Mouse (Mus musculus): ENCODE results near the gene Pex3. TPM values are rescaled to one million over a fixed set of nuclear protein-coding genes. Genes with fewer than 3 reads are reported as not detected.

Pex3 gene
- polyA plus RNA-seq, 1 experiment from 2014 or later = 20.8 TPM

GRCm38 (mm10) chr10:13569818-13570217, 16.9 kb upstream of the Pex3 start:
- 57% methylated on average over 7 of the region's 7 CpGs for WGBS
- Histone ChIP-seq H3K27ac (replicated peaks) (no peak overlapping the region), H3K4me3 (ENCODE audit: low read depth, low read length) (no peak overlapping the region), H3K36me3 (ENCODE audit: control insufficient read depth, insufficient read depth, low read length) (no peaks in the 10 kb centered on the region), H3K4me1 (replicated peaks; ENCODE audit: control insufficient read depth, insufficient read depth) (no peaks in the 10 kb centered on the region; the same call in 1 of the 2 replicates), H3K9ac (ENCODE audit: low read length) (no peak overlapping the region), H3K4me2 (replicated peaks; ENCODE audit: low read depth) (no peak overlapping the region), H3K9me3 (ENCODE audit: control insufficient read depth, low read length) (no peaks in the 10 kb centered on the region), H3K27me3 (ENCODE audit: control insufficient read depth, insufficient read depth, low read length) (no peaks in the 10 kb centered on the region)
- TF ChIP-seq EP300 (optimal IDR thresholded peaks at IDR 0.05) (no peak), CTCF (IDR thresholded peaks at IDR 0.05; ENCODE audit: low read depth) (no peak)
- no peak for DNase-seq (ENCODE audit: low spot score)
- ATAC-seq (ENCODE audit: low FRiP score, low TSS enrichment) = no peak

GRCm38 (mm10) chr10:13566393-13566792, 13.5 kb upstream of the Pex3 start:
- 43% methylated on average over 13 of the region's 13 CpGs for WGBS
- H3K9me3 ChIP-seq (ENCODE audit: control insufficient read depth, low read length) = no peaks in the 10 kb centered on the region
- H3K4me3 ChIP-seq (ENCODE audit: low read depth, low read length) = no peak overlapping the region
- no peaks in the 10 kb centered on the region for H3K4me1 ChIP-seq (replicated peaks; ENCODE audit: control insufficient read depth, insufficient read depth)
- peak overlapping the region; percentile 32 for H3K4me2 ChIP-seq (replicated peaks; ENCODE audit: low read depth)
- DNase-seq (ENCODE audit: low spot score) (peak; percentile 53), ATAC-seq (ENCODE audit: low FRiP score, low TSS enrichment) (peak; percentile 91)
- no peak overlapping the region for H3K9ac ChIP-seq (ENCODE audit: low read length)
- H3K36me3 ChIP-seq (ENCODE audit: control insufficient read depth, insufficient read depth, low read length) = no peaks in the 10 kb centered on the region
- no peak for TF ChIP-seq EP300 (optimal IDR thresholded peaks at IDR 0.05)
- no peak for TF ChIP-seq CTCF (IDR thresholded peaks at IDR 0.05; ENCODE audit: low read depth)
- H3K27ac ChIP-seq (replicated peaks) = no peak overlapping the region
- no peaks in the 10 kb centered on the region for H3K27me3 ChIP-seq (ENCODE audit: control insufficient read depth, insufficient read depth, low read length)

GRCm38 (mm10) chr10:13565080-13565448, 12.1 kb upstream of the Pex3 start:
- no peaks in the 10 kb centered on the region for H3K9me3 ChIP-seq (ENCODE audit: control insufficient read depth, low read length)
- H3K4me2 ChIP-seq (replicated peaks; ENCODE audit: low read depth) = peak overlapping the region; percentile 42
- 36% methylated on average over 8 of the region's 8 CpGs for WGBS
- no peaks in the 10 kb centered on the region for H3K4me1 ChIP-seq (replicated peaks; ENCODE audit: control insufficient read depth, insufficient read depth)
- H3K36me3 ChIP-seq (ENCODE audit: control insufficient read depth, insufficient read depth, low read length) = peaks cover 3% of the 10 kb centered on the region; the same call in 1 of the 2 replicates
- no peak for TF ChIP-seq CTCF (IDR thresholded peaks at IDR 0.05; ENCODE audit: low read depth)
- no peak for TF ChIP-seq EP300 (optimal IDR thresholded peaks at IDR 0.05)
- H3K27me3 ChIP-seq (ENCODE audit: control insufficient read depth, insufficient read depth, low read length) = no peaks in the 10 kb centered on the region
- no peak overlapping the region for H3K27ac ChIP-seq (replicated peaks)
- ATAC-seq (ENCODE audit: low FRiP score, low TSS enrichment) = no peak
- DNase-seq (ENCODE audit: low spot score) = no peak
- no peak overlapping the region for H3K9ac ChIP-seq (ENCODE audit: low read length)
- H3K4me3 ChIP-seq (ENCODE audit: low read depth, low read length) = no peak overlapping the region

- H3K27ac ChIP-seq (replicated peaks) = no peak overlapping the region
- H3K9ac ChIP-seq (ENCODE audit: low read length) = no peak overlapping the region
- no peaks in the 10 kb centered on the region for H3K4me1 ChIP-seq (replicated peaks; ENCODE audit: control insufficient read depth, insufficient read depth)
- H3K4me2 ChIP-seq (replicated peaks; ENCODE audit: low read depth) = peak overlapping the region; percentile 42
- peak; percentile 67 for DNase-seq (ENCODE audit: low spot score)
- 26% methylated on average over 24 of the region's 24 CpGs for WGBS
- peak; percentile 96 for TF ChIP-seq CTCF (IDR thresholded peaks at IDR 0.05; ENCODE audit: low read depth)
- TF ChIP-seq EP300 (optimal IDR thresholded peaks at IDR 0.05) = no peak
- no peaks in the 10 kb centered on the region for H3K9me3 ChIP-seq (ENCODE audit: control insufficient read depth, low read length)
- no peaks in the 10 kb centered on the region for H3K27me3 ChIP-seq (ENCODE audit: control insufficient read depth, insufficient read depth, low read length)
- H3K36me3 ChIP-seq (ENCODE audit: control insufficient read depth, insufficient read depth, low read length) = peaks cover 3% of the 10 kb centered on the region; the same call in 1 of the 2 replicates
- no peak overlapping the region for H3K4me3 ChIP-seq (ENCODE audit: low read depth, low read length)
- no peak for ATAC-seq (ENCODE audit: low FRiP score, low TSS enrichment)
Observed at GRCm38 (mm10) chr10:13564364-13565079, 11.6 kb upstream of the Pex3 start.

- no peaks in the 10 kb centered on the region for H3K9me3 ChIP-seq (ENCODE audit: control insufficient read depth, low read length)
- peaks cover 3% of the 10 kb centered on the region; the same call in 1 of the 2 replicates for H3K36me3 ChIP-seq (ENCODE audit: control insufficient read depth, insufficient read depth, low read length)
- H3K27ac ChIP-seq (replicated peaks) = no peak overlapping the region
- H3K4me1 ChIP-seq (replicated peaks; ENCODE audit: control insufficient read depth, insufficient read depth) = no peaks in the 10 kb centered on the region
- H3K9ac ChIP-seq (ENCODE audit: low read length) = no peak overlapping the region
- no peak for TF ChIP-seq EP300 (optimal IDR thresholded peaks at IDR 0.05)
- no peak for TF ChIP-seq CTCF (IDR thresholded peaks at IDR 0.05; ENCODE audit: low read depth)
- WGBS = 82% methylated on average over 13 of the region's 13 CpGs
- no peak overlapping the region for H3K4me2 ChIP-seq (replicated peaks; ENCODE audit: low read depth)
- ATAC-seq (ENCODE audit: low FRiP score, low TSS enrichment) = no peak
- H3K4me3 ChIP-seq (ENCODE audit: low read depth, low read length) = no peak overlapping the region
- H3K27me3 ChIP-seq (ENCODE audit: control insufficient read depth, insufficient read depth, low read length) = no peaks in the 10 kb centered on the region
- no peak for DNase-seq (ENCODE audit: low spot score)
Observed at GRCm38 (mm10) chr10:13560014-13560674, 7.2 kb upstream of the Pex3 start.

GRCm38 (mm10) chr10:13554316-13554715, 1.4 kb upstream of the Pex3 start:
- no peaks in the 10 kb centered on the region for H3K36me3 ChIP-seq (ENCODE audit: control insufficient read depth, insufficient read depth, low read length)
- no peaks in the 10 kb centered on the region for H3K27me3 ChIP-seq (ENCODE audit: control insufficient read depth, insufficient read depth, low read length)
- no peak for DNase-seq (ENCODE audit: low spot score)
- no peak overlapping the region for H3K4me2 ChIP-seq (replicated peaks; ENCODE audit: low read depth)
- no peak for ATAC-seq (ENCODE audit: low FRiP score, low TSS enrichment)
- no peak for TF ChIP-seq EP300 (optimal IDR thresholded peaks at IDR 0.05)
- no peak for TF ChIP-seq CTCF (IDR thresholded peaks at IDR 0.05; ENCODE audit: low read depth)
- H3K9me3 ChIP-seq (ENCODE audit: control insufficient read depth, low read length) = no peaks in the 10 kb centered on the region
- no peak overlapping the region for H3K27ac ChIP-seq (replicated peaks)
- H3K9ac ChIP-seq (ENCODE audit: low read length) = no peak overlapping the region
- WGBS = 90% methylated on average over 1 of the region's 1 CpGs
- H3K4me1 ChIP-seq (replicated peaks; ENCODE audit: control insufficient read depth, insufficient read depth) = no peaks in the 10 kb centered on the region
- no peak overlapping the region for H3K4me3 ChIP-seq (ENCODE audit: low read depth, low read length)
